In the genomic region with DNA sequence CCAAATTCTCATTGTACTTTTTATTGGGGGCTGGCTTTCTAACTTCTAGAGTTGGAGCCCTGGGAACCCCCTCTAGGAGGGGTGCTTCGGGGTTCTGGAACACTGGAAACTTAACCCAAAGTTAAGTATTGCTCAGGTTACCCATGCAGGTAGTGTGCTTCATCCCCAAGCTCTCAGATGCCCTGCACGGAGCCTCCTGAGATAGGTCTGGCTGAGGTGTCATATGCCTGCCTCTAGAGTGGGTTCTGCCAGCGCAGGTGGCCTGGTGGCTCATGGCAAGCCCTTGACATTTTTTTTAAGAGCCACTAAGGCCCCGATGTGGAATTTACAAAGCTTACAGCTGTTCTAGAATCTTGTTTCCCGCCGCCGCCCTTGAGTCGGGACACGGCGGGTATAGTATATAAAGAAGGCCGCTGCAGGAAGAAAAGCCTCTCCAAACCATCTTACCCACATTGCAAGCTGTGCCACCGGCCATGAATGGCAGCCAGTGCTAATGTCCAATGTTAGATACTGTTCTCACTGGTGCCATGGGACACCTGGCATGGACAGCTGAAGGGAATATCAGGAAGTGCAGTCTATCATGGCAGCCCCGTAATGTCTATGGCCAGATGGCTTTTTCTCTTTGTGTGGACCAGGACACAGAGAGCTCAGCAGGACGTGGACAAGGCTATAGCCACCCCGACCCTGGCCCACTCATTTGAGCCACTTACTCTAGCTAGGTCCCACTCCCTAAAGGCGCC, we compare ENCODE assay signal across 15 mouse cellular contexts.
A peak's percentile ranks its signal among the peaks of the same experiment; 100 is the strongest.
DNase-seq lines count a peak whose midpoint lies in the region; ATAC-seq and TF ChIP-seq lines count a peak whose summit lies in the region.
"Had no signal": no experiment of that assay in that cellular context is flagged by ENCODE, and none has a peak within 500 bp of the region (broad histone marks: within the 10 kb centered on the region; RNA-seq: fewer than 3 reads in every experiment).

No protein-coding gene starts in this region.

- H3K9ac ChIP-seq in hindbrain, embryonic 14.5 days = no peak overlapping the region
- H3K9ac ChIP-seq in lung, embryonic 16.5 days (ENCODE audit: low read length) = no peak overlapping the region
- H3K9ac ChIP-seq in forebrain, embryonic 16.5 days (replicated peaks; ENCODE audit: low read depth, low read length) = no peak overlapping the region
- H3K9ac ChIP-seq in hindbrain, postnatal 0 days (replicated peaks; ENCODE audit: low read length) = no peak overlapping the region
- H3K9ac ChIP-seq: embryonic facial prominence, embryonic 15.5 days; liver, embryonic 15.5 days had no signal

- no peaks in the 10 kb centered on the region for H3K27me3 ChIP-seq in hindbrain, embryonic 14.5 days (ENCODE audit: control insufficient read depth, insufficient read depth, low read length)
- no peaks in the 10 kb centered on the region for H3K27me3 ChIP-seq in hindbrain, embryonic 10.5 days (ENCODE audit: insufficient read depth, poor library complexity, severe bottlenecking)
- H3K27me3 ChIP-seq in lung, embryonic 16.5 days (ENCODE audit: control insufficient read depth, insufficient read depth, low read depth, low read length) = no peaks in the 10 kb centered on the region
- no peaks in the 10 kb centered on the region for H3K27me3 ChIP-seq in forebrain, embryonic 16.5 days (replicated peaks; ENCODE audit: control insufficient read depth, insufficient read depth, low read length)
- no peaks in the 10 kb centered on the region for H3K27me3 ChIP-seq in hindbrain, postnatal 0 days (ENCODE audit: insufficient read depth, low read length)
- H3K27me3 ChIP-seq: embryonic facial prominence, embryonic 15.5 days; liver, embryonic 15.5 days had no signal

- H3K36me3 ChIP-seq in hindbrain, embryonic 14.5 days (replicated peaks; ENCODE audit: control insufficient read depth, insufficient read depth) = no peaks in the 10 kb centered on the region
- peaks cover 18% of the 10 kb centered on the region for H3K36me3 ChIP-seq in hindbrain, embryonic 10.5 days
- no peaks in the 10 kb centered on the region for H3K36me3 ChIP-seq in lung, embryonic 16.5 days (ENCODE audit: control insufficient read depth, insufficient read depth, low read length)
- no peaks in the 10 kb centered on the region for H3K36me3 ChIP-seq in forebrain, embryonic 16.5 days (ENCODE audit: control insufficient read depth, insufficient read depth)
- no peaks in the 10 kb centered on the region for H3K36me3 ChIP-seq in hindbrain, postnatal 0 days (ENCODE audit: insufficient read depth, low read length)
- H3K36me3 ChIP-seq: embryonic facial prominence, embryonic 15.5 days; G1E; liver, embryonic 15.5 days had no signal

- H3K9me3 ChIP-seq in hindbrain, embryonic 14.5 days (ENCODE audit: control insufficient read depth, low read length) = no peaks in the 10 kb centered on the region
- H3K9me3 ChIP-seq in hindbrain, embryonic 10.5 days = no peaks in the 10 kb centered on the region
- H3K9me3 ChIP-seq in lung, embryonic 16.5 days (ENCODE audit: control insufficient read depth, low read length) = no peaks in the 10 kb centered on the region
- H3K9me3 ChIP-seq in forebrain, embryonic 16.5 days (ENCODE audit: control insufficient read depth, low read length) = no peaks in the 10 kb centered on the region
- no peaks in the 10 kb centered on the region for H3K9me3 ChIP-seq in hindbrain, postnatal 0 days (ENCODE audit: low read length)
- H3K9me3 ChIP-seq: embryonic facial prominence, embryonic 15.5 days; G1E; liver, embryonic 15.5 days had no signal

- peak; percentile 11; the same call in 1 of the 2 replicates for ATAC-seq in hindbrain, embryonic 14.5 days (ENCODE audit: low FRiP score)
- peak; percentile 38 for ATAC-seq in lung, embryonic 16.5 days (ENCODE audit: low read depth)
- ATAC-seq in forebrain, embryonic 16.5 days = peak; percentile 27; the same call in 1 of the 2 replicates
- ATAC-seq in hindbrain, postnatal 0 days = 0 out of 2 replicates have a peak, but pooled peaks have one; percentile 36

- WGBS in hindbrain, embryonic 14.5 days = 81% methylated on average over 16 of the region's 16 CpGs
- 91% methylated on average over 16 of the region's 16 CpGs for WGBS in hindbrain, embryonic 10.5 days
- WGBS in lung, embryonic 16.5 days = 60% methylated on average over 16 of the region's 16 CpGs
- WGBS in forebrain, embryonic 16.5 days = 79% methylated on average over 16 of the region's 16 CpGs
- WGBS in hindbrain, postnatal 0 days = 72% methylated on average over 16 of the region's 16 CpGs

- TF ChIP-seq CTCF in hindbrain, postnatal 0 days (IDR thresholded peaks at IDR 0.05; ENCODE audit: low read depth) = no peak

- H3K4me1 ChIP-seq in hindbrain, embryonic 14.5 days (replicated peaks; ENCODE audit: control insufficient read depth, insufficient read depth, low read length) = peaks cover 36% of the 10 kb centered on the region
- peaks cover 39% of the 10 kb centered on the region for H3K4me1 ChIP-seq in hindbrain, embryonic 10.5 days (replicated peaks)
- H3K4me1 ChIP-seq in lung, embryonic 16.5 days (replicated peaks; ENCODE audit: control insufficient read depth, insufficient read depth, low read length) = peaks cover 21% of the 10 kb centered on the region
- H3K4me1 ChIP-seq in forebrain, embryonic 16.5 days (replicated peaks; ENCODE audit: control insufficient read depth, insufficient read depth, low read length) = peaks cover 28% of the 10 kb centered on the region
- peaks cover 21% of the 10 kb centered on the region for H3K4me1 ChIP-seq in hindbrain, postnatal 0 days (ENCODE audit: insufficient read depth, low read length)
- H3K4me1 ChIP-seq: liver, embryonic 15.5 days had no signal

- no peak overlapping the region for H3K4me2 ChIP-seq in hindbrain, embryonic 14.5 days (replicated peaks)
- peak overlapping the region; percentile 25 for H3K4me2 ChIP-seq in lung, embryonic 16.5 days (ENCODE audit: low read depth, low read length)
- no peak overlapping the region for H3K4me2 ChIP-seq in forebrain, embryonic 16.5 days (ENCODE audit: low read length)
- no peak overlapping the region for H3K4me2 ChIP-seq in hindbrain, postnatal 0 days (ENCODE audit: low read depth, low read length)
- H3K4me2 ChIP-seq: embryonic facial prominence, embryonic 15.5 days; liver, embryonic 15.5 days had no signal

- DNase-seq in hindbrain, embryonic 14.5 days (ENCODE audit: low spot score) = no peak
- no peak for DNase-seq in hindbrain, embryonic 10.5 days (ENCODE audit: low spot score)
- DNase-seq in lung, postnatal 4 days = no peak
- DNase-seq in hindbrain, postnatal 0 days (ENCODE audit: low spot score) = no peak
- no peak for DNase-seq in thymus, adult 18-20 months
- DNase-seq: gastrocnemius, postnatal 14 days; thymus, postnatal 4 days had no signal

- no peak overlapping the region for H3K27ac ChIP-seq in hindbrain, embryonic 14.5 days
- H3K27ac ChIP-seq in hindbrain, embryonic 10.5 days = no peak overlapping the region
- peak overlapping the region; percentile 81 for H3K27ac ChIP-seq in lung, embryonic 16.5 days (ENCODE audit: low read length)
- H3K27ac ChIP-seq in forebrain, embryonic 16.5 days (ENCODE audit: low read length) = peak overlapping the region; percentile 50
- H3K27ac ChIP-seq in hindbrain, postnatal 0 days = peak overlapping the region; percentile 8; the same call in 1 of the 2 replicates
- H3K27ac ChIP-seq: embryonic facial prominence, embryonic 15.5 days; kidney, postnatal 0 days; layer of hippocampus, adult 2 months; liver, embryonic 15.5 days; macrophage had no signal

- no peak overlapping the region for H3K4me3 ChIP-seq in hindbrain, embryonic 14.5 days (replicated peaks; ENCODE audit: low read length)
- H3K4me3 ChIP-seq in hindbrain, embryonic 10.5 days = no peak overlapping the region
- H3K4me3 ChIP-seq in lung, embryonic 16.5 days (ENCODE audit: low read length) = no peak overlapping the region
- H3K4me3 ChIP-seq in forebrain, embryonic 16.5 days (replicated peaks; ENCODE audit: low read length) = no peak overlapping the region
- H3K4me3 ChIP-seq in hindbrain, postnatal 0 days (ENCODE audit: low read length) = no peak overlapping the region
- H3K4me3 ChIP-seq: embryonic facial prominence, embryonic 15.5 days; layer of hippocampus, adult 2 months; liver, embryonic 15.5 days had no signal

Comparison
In these comparisons a context has a peak if more than half of its experiments do, and no peak if none do; other contexts are left out.
1. H3K27ac ChIP-seq: peak in lung, embryonic 16.5 days (single experiment), forebrain, embryonic 16.5 days (single experiment) and hindbrain, postnatal 0 days (single experiment); none in hindbrain, embryonic 14.5 days (single experiment) and hindbrain, embryonic 10.5 days (single experiment).
2. Peak in every context shown above with its lines, with median percentiles within 50 percentile points of each other: ATAC-seq.